Mouse (Mus musculus) forebrain, embryonic 15.5 days (tissue): ENCODE results near the gene Plekha8. TPM values are rescaled to one million over a fixed set of nuclear protein-coding genes. Genes with fewer than 3 reads are reported as not detected.
A peak's percentile ranks its signal among the peaks of the same experiment; 100 is the strongest.

Experiments used
- ATAC-seq: fragments of 200-750 bp; cut with Nextera tagmentation; replicated peaks from 2 replicates; pipeline ENCODE4 v1.8.0; 2017; ENCODE audit warnings: mild to moderate bottlenecking, moderate TSS enrichment, moderate library complexity
- H3K27ac ChIP-seq: fragments of 300-500 bp; sonication (generic); replicated peaks from 2 replicates; pipeline ENCODE4 v1.5.1; 2015; ENCODE audit warnings: mild to moderate bottlenecking, inconsistent platforms
- H3K27me3 ChIP-seq: fragments of 300-500 bp; sonication (generic); 2 replicates; pipeline ENCODE4 v1.6.1; 2015; ENCODE audit warnings: inconsistent platforms
- H3K36me3 ChIP-seq: fragments of 300-500 bp; sonication (generic); 2 replicates; pipeline ENCODE4 v1.6.1; 2015; ENCODE audit warnings: mild to moderate bottlenecking, inconsistent platforms
- H3K4me1 ChIP-seq: fragments of 300-500 bp; sonication (generic); 2 replicates; pipeline ENCODE4 v1.6.1; 2015; ENCODE audit warnings: inconsistent platforms
- H3K4me2 ChIP-seq: fragments of 300-500 bp; sonication (generic); replicated peaks from 2 replicates; pipeline ENCODE4 v1.6.1; 2015; ENCODE audit warnings: mild to moderate bottlenecking, inconsistent platforms
- H3K4me3 ChIP-seq: fragments of 300-500 bp; sonication (generic); 2 replicates; pipeline ENCODE4 v1.5.1; 2015; ENCODE audit warnings: mild to moderate bottlenecking, inconsistent platforms
- H3K9ac ChIP-seq: fragments of 300-500 bp; sonication (generic); replicated peaks from 2 replicates; pipeline ENCODE4 v1.6.1; 2015; ENCODE audit warnings: mild to moderate bottlenecking, inconsistent platforms
- H3K9me3 ChIP-seq: fragments of 300-500 bp; sonication (generic); 2 replicates; pipeline ENCODE4 v1.6.1; 2016; ENCODE audit warnings: inconsistent platforms
- WGBS: fragments of 180-500 bp; shearing (Covaris S2); methylation state at CpG from one replicate; pipeline ENCODE4 v1.1.7; 2015; ENCODE audit warnings: mixed read lengths; 5-methylcytosine and 5-hydroxymethylcytosine counted together
- polyA plus RNA-seq: library from polyadenylated mRNA; unstranded; fragments of >200 nt; fragmentation: Nextera tagmentation; extraction: Ambion mirVana; gene quantifications from 2 replicates; pipeline ENCODE4 v1.2.1, GENCODE M21; 2015

Plekha8 gene
- polyA plus RNA-seq, 1 experiment from 2014 or later: 10.2 TPM

- Histone ChIP-seq H3K27ac (no peak overlapping the region), H3K4me2 (peak overlapping the region; percentile 22; the same call in 1 of the 2 replicates), H3K9ac (no peak overlapping the region), H3K27me3 (no peaks in the 10 kb centered on the region), H3K4me1 (peaks cover 50% of the 10 kb centered on the region), H3K9me3 (no peaks in the 10 kb centered on the region), H3K4me3 (no peak overlapping the region), H3K36me3 (no peaks in the 10 kb centered on the region)
- no peak for ATAC-seq
- 73% methylated on average over 17 of the region's 17 CpGs for WGBS
Observed at GRCm38 (mm10) chr6:54562018-54562809, 32.7 kb upstream of the Plekha8 start.

- no peak for ATAC-seq
- 0 out of 2 replicates have a peak overlapping the region, but pooled peaks have one; percentile 1 for H3K27ac ChIP-seq
- H3K36me3 ChIP-seq: no peaks in the 10 kb centered on the region
- H3K4me2 ChIP-seq: peak overlapping the region; percentile 69
- peak overlapping the region; percentile 64 for H3K4me3 ChIP-seq
- no peaks in the 10 kb centered on the region for H3K27me3 ChIP-seq
- H3K9me3 ChIP-seq: no peaks in the 10 kb centered on the region
- peaks cover 58% of the 10 kb centered on the region for H3K4me1 ChIP-seq
- WGBS: 73% methylated on average over 4 of the region's 4 CpGs
- H3K9ac ChIP-seq: peak overlapping the region; percentile 91
Observed at GRCm38 (mm10) chr6:54563561-54563960, 31.4 kb upstream of the Plekha8 start.

DNA sequence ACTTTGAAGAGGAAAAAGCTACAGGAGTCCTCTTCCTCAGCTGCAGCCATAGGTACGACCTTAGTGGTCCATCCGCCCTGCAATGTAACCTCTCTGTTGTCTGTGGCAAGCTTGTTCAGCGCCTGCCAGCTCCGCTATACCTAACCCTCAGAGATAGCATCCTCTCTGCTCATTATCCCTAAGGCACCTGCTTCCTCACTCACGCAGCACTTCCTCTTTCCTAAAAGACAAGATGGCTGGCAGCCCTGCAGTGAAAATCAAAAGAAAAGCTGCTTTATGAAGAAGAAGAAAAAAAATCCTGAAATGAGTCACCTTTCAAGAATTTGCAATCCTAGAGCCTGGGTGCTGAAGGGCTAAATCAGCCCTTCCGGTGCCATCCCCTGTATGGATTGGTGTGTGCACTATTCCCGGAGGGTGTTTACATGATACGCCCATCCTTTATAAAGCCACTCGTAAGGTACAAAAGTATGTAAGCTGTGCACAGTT lies 30.4 kb upstream of the Plekha8 start:
- peaks cover 63% of the 10 kb centered on the region for H3K4me1 ChIP-seq
- H3K9me3 ChIP-seq: no peaks in the 10 kb centered on the region
- no peak for ATAC-seq
- 25% methylated on average over 9 of the region's 9 CpGs for WGBS
- peak overlapping the region; percentile 64 for H3K4me3 ChIP-seq
- H3K36me3 ChIP-seq: no peaks in the 10 kb centered on the region
- H3K27me3 ChIP-seq: no peaks in the 10 kb centered on the region
- H3K27ac ChIP-seq: peak overlapping the region; percentile 96
- H3K4me2 ChIP-seq: peak overlapping the region; percentile 69
- H3K9ac ChIP-seq: peak overlapping the region; percentile 91

DNA sequence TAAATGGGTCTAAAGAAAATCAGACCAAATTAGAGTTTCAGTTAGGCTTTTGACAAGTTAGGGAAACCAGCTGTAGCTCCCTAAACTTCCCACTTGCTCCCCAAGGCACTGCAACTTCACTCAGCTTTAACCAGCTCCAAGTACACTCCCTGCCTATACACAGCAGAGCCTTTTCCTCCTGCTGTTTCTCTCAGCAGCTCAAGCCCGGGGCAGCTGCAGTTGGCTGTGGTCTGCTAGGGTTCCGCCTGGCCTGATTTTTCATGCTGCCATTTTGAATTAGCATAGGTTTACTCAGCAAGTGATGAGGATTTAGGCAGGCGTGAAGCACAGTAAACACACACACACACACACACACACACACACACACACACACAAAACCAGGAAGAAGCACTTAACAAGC lies 29.9 kb upstream of the Plekha8 start:
- H3K4me2 ChIP-seq: peak overlapping the region; percentile 69
- 4% methylated on average over 3 of the region's 3 CpGs for WGBS
- peak overlapping the region; percentile 96 for H3K27ac ChIP-seq
- H3K9ac ChIP-seq: peak overlapping the region; percentile 91
- peaks cover 65% of the 10 kb centered on the region for H3K4me1 ChIP-seq
- H3K27me3 ChIP-seq: no peaks in the 10 kb centered on the region
- peak; percentile 20; the same call in 1 of the 2 replicates for ATAC-seq
- H3K36me3 ChIP-seq: no peaks in the 10 kb centered on the region
- peak overlapping the region; percentile 64 for H3K4me3 ChIP-seq
- H3K9me3 ChIP-seq: no peaks in the 10 kb centered on the region

- H3K27me3 ChIP-seq: no peaks in the 10 kb centered on the region
- peak within 1 kb of the TSS; percentile 96 for H3K27ac ChIP-seq
- H3K4me2 ChIP-seq: peak within 1 kb of the TSS; percentile 69
- under 1% methylated on average over 59 of the region's 60 CpGs for WGBS
- H3K9me3 ChIP-seq: no peaks in the 10 kb centered on the region
- peak; percentile 85 for ATAC-seq
- peak within 1 kb of the TSS; percentile 91 for H3K9ac ChIP-seq
- H3K4me1 ChIP-seq: peaks cover 65% of the 10 kb centered on the region
- peak within 1 kb of the TSS; percentile 64 for H3K4me3 ChIP-seq
- H3K36me3 ChIP-seq: no peaks in the 10 kb centered on the region
Observed at GRCm38 (mm10) chr6:54565665-54566545, 29.0 kb upstream of the Plekha8 start, which contains the start of gene Scrn1. Gene Scrn1 (minus strand): TSS chr6:54566489.

- peak overlapping the region; percentile 69 for H3K4me2 ChIP-seq
- H3K36me3 ChIP-seq: no peaks in the 10 kb centered on the region
- H3K9ac ChIP-seq: peak overlapping the region; percentile 91
- H3K27me3 ChIP-seq: no peaks in the 10 kb centered on the region
- no peak; the same call in 1 of the 2 replicates for ATAC-seq
- 4% methylated on average over 6 of the region's 6 CpGs for WGBS
- H3K4me3 ChIP-seq: peak overlapping the region; percentile 64
- H3K27ac ChIP-seq: peak overlapping the region; percentile 96
- H3K9me3 ChIP-seq: no peaks in the 10 kb centered on the region
- H3K4me1 ChIP-seq: peaks cover 64% of the 10 kb centered on the region
Observed at GRCm38 (mm10) chr6:54566546-54566919, 28.4 kb upstream of the Plekha8 start.

DNA sequence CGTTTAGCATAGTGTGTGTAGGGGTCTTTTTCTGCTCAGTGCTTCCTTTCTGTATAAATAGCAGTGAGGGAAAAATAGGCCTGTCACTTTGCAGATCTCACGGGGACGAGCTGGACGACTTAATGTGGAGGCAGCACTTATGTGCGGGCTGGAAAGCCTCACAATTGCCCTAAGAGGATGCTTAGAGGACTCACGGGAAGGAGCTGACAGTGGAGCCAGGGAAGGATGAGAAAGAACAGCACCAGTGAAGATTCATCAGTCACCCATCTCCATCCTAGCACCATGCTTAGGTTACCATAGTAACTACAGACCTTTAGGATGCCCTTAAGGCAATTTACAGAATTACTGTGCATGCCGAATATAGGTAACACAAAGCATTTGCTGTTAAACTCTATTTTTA lies 25.1 kb upstream of the Plekha8 start:
- Histone ChIP-seq H3K4me2 (no peak overlapping the region; the same call in 1 of the 2 replicates), H3K27me3 (no peaks in the 10 kb centered on the region), H3K36me3 (no peaks in the 10 kb centered on the region), H3K9ac (no peak overlapping the region; the same call in 1 of the 2 replicates), H3K9me3 (no peaks in the 10 kb centered on the region), H3K4me3 (no peak overlapping the region), H3K27ac (peak overlapping the region; percentile 62), H3K4me1 (peaks cover 53% of the 10 kb centered on the region)
- no peak for ATAC-seq
- WGBS: 12% methylated on average over 7 of the region's 7 CpGs

DNA sequence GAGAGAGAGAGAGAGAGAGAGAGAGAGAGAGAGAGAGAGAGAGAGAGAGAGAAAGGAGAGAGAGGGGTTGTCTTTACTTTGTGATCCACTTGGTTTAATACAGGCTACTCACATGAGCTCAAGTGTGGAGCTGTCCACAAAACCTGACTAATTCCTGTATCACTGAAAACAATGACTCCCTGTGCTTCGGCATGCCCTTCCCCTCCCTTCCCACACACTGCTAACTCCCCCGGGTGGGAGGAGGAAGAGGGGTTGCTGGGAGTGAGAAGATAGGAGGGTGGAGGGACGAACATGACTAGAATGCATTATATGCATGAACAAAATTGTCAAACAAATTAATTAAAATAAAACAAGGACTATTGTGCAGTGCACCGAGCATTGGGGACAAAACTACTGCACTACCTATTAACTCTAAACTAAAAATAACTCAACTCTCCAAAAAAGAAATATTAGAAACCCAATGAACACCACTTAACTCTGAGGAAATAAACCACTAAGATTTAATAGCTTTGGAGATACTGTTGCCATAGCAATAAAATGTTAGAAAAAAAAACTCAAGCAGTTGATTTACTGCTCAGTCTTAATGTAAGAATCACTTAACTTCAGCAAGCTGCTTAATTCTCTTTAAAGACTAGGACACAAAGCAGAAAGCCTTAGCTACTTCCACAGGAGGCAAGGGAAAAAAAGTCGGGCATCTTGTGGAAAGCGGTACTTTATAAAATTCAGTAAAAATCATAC lies 21.5 kb upstream of the Plekha8 start:
- no peak overlapping the region for H3K4me3 ChIP-seq
- peak overlapping the region; percentile 31; the same call in 1 of the 2 replicates for H3K27ac ChIP-seq
- ATAC-seq: peak; percentile 54; the same call in 1 of the 2 replicates
- peaks cover 36% of the 10 kb centered on the region for H3K4me1 ChIP-seq
- no peaks in the 10 kb centered on the region for H3K27me3 ChIP-seq
- no peaks in the 10 kb centered on the region for H3K36me3 ChIP-seq
- H3K9ac ChIP-seq: no peak overlapping the region
- no peaks in the 10 kb centered on the region for H3K9me3 ChIP-seq
- H3K4me2 ChIP-seq: no peak overlapping the region
- WGBS: 17% methylated on average over 6 of the region's 6 CpGs

GRCm38 (mm10) chr6:54586175-54586574 lies 8.7 kb upstream of the Plekha8 start:
- no peaks in the 10 kb centered on the region for H3K36me3 ChIP-seq
- no peak overlapping the region for H3K27ac ChIP-seq
- ATAC-seq: no peak
- 23% methylated on average over 2 of the region's 2 CpGs for WGBS
- no peak overlapping the region for H3K4me3 ChIP-seq
- 0 out of 2 replicates have a peak, but pooled peaks cover 2% of the 10 kb centered on the region for H3K4me1 ChIP-seq
- no peaks in the 10 kb centered on the region for H3K27me3 ChIP-seq
- no peak overlapping the region for H3K9ac ChIP-seq
- no peaks in the 10 kb centered on the region for H3K9me3 ChIP-seq
- no peak overlapping the region for H3K4me2 ChIP-seq

DNA sequence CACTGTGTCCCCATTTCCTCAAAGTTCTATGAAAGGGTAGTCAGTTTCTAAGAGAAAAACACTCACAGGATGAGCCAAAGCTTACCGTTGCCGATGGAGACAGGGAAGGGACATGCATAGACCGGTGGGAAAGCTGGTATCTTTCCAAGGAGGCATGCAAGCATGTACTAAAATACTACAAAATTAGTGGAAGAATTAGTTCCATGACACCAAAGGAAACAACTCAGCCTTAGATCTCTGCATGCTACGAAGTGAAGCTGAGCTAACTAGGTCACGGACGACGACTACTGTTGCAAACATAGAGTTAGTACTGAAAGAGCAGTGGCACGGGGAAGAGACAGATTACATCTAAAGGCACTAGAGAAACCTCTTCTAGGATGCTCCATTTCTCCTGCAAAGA lies 8.0 kb upstream of the Plekha8 start:
- H3K27me3 ChIP-seq: no peaks in the 10 kb centered on the region
- no peak for ATAC-seq

GRCm38 (mm10) chr6:54587683-54588082 lies 7.2 kb upstream of the Plekha8 start:
- no peaks in the 10 kb centered on the region for H3K9me3 ChIP-seq
- no peak overlapping the region for H3K9ac ChIP-seq
- H3K4me3 ChIP-seq: no peak overlapping the region
- ATAC-seq: no peak
- H3K27me3 ChIP-seq: no peaks in the 10 kb centered on the region
- no peak overlapping the region for H3K4me2 ChIP-seq
- peaks cover 13% of the 10 kb centered on the region for H3K4me1 ChIP-seq
- H3K27ac ChIP-seq: no peak overlapping the region
- 83% methylated on average over 4 of the region's 4 CpGs for WGBS
- H3K36me3 ChIP-seq: no peaks in the 10 kb centered on the region

More for the DNA sequence above, 8.0 kb upstream of the Plekha8 start:
- H3K4me1 ChIP-seq: peaks cover 7% of the 10 kb centered on the region; the same call in 1 of the 2 replicates
- 74% methylated on average over 8 of the region's 8 CpGs for WGBS
- H3K27ac ChIP-seq: no peak overlapping the region
- H3K9me3 ChIP-seq: no peaks in the 10 kb centered on the region
- no peak overlapping the region for H3K9ac ChIP-seq
- H3K4me2 ChIP-seq: no peak overlapping the region
- H3K36me3 ChIP-seq: no peaks in the 10 kb centered on the region
- H3K4me3 ChIP-seq: no peak overlapping the region
